Mouse (Mus musculus) E14TG2a.4 (cell line): ENCODE results near the gene Aig1.

ENCODE experiments used
- H3K27me3 ChIP-seq: 2 replicates; pipeline ENCODE4 v1.6.1; 2014; ENCODE audit warnings: low read length, control low read depth; ENCODE audit not compliant: insufficient read depth
- H3K36me3 ChIP-seq: 2 replicates; pipeline ENCODE4 v1.6.1; 2014; ENCODE audit warnings: low read length, control low read depth; ENCODE audit not compliant: insufficient read depth
- H3K4me1 ChIP-seq: replicated peaks from 2 replicates; pipeline ENCODE4 v1.6.1; 2014; ENCODE audit warnings: low read depth, low read length, control low read depth
- H3K4me3 ChIP-seq: replicated peaks from 2 replicates; pipeline ENCODE4 v1.5.1; 2014; ENCODE audit warnings: mild to moderate bottlenecking, low read length
- H3K9me3 ChIP-seq: 2 replicates; pipeline ENCODE4 v1.6.1; 2014; ENCODE audit warnings: low read length, control low read depth
- CTCF ChIP-seq: conservative IDR thresholded peaks from 2 replicates; pipeline ENCODE4 v1.5.1; 2014; ENCODE audit warnings: low read length
- NANOG ChIP-seq: IDR thresholded peaks from 2 replicates; pipeline ENCODE4 v1.6.1; 2014; ENCODE audit warnings: borderline replicate concordance, low read length, mixed read lengths
- POU5F1 ChIP-seq: IDR thresholded peaks from 2 replicates; pipeline ENCODE4 v1.6.1; 2014; ENCODE audit warnings: low read length, borderline replicate concordance

Aig1 gene

GRCm38 (mm10) chr10:13856438-13856837 is 12.3 kb downstream of the Aig1 start:
- Histone ChIP-seq H3K4me1 (peaks cover 4% of the 10 kb centered on the region), H3K36me3 (no peaks in the 10 kb centered on the region), H3K27me3 (no peaks in the 10 kb centered on the region), H3K9me3 (no peaks in the 10 kb centered on the region), H3K4me3 (no peak overlapping the region)
- TF ChIP-seq NANOG (no peak), CTCF (no peak), POU5F1 (no peak)

DNA sequence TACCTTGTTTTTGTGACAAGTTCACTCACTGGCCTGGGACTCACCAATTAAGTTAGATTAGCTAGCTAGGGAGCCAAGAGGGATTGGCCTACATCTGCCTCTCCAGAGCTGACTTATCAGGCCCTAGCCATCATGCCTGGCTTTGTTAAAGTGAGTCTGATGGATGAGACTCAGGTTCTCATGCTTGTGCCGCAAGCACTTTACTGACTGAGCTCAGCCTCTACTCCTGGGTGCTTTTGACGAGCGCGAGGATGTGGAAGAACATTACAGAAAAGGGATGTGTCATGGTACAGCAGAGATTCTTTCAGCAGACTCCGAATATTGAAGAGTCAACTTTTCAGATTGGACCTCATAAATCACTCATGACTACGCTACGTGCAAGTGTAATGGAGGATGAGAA is 12.8 kb downstream of the Aig1 start:
- no peaks in the 10 kb centered on the region for H3K9me3 ChIP-seq
- peaks cover under 1% of the 10 kb centered on the region for H3K4me1 ChIP-seq
- no peak for TF ChIP-seq CTCF
- no peak for TF ChIP-seq POU5F1
- no peak for TF ChIP-seq NANOG
- H3K36me3 ChIP-seq, result no peaks in the 10 kb centered on the region
- no peaks in the 10 kb centered on the region for H3K27me3 ChIP-seq
- no peak overlapping the region for H3K4me3 ChIP-seq

DNA sequence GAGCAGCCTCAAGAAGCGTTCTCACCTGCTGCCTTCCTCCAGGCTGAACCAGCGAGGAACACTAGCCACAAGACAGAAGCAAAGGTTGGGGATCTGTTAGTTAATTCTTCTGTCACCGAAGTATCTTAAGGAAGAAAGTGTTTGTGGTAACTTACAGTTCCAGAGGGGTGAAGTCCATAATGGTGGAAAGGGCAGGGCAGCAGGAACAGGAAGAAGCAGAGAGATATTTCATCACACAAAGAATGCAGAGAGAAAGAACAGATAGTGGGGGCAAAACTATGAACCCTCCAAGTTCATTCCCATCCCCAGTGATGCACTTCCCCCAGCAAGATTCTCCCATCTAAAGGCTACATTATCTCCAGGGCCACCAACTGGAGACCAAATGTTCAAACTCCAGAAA is 13.7 kb downstream of the Aig1 start:
- H3K4me3 ChIP-seq, result no peak overlapping the region
- no peaks in the 10 kb centered on the region for H3K36me3 ChIP-seq
- no peaks in the 10 kb centered on the region for H3K9me3 ChIP-seq
- no peak for TF ChIP-seq CTCF
- no peak for TF ChIP-seq NANOG
- no peak for TF ChIP-seq POU5F1
- no peaks in the 10 kb centered on the region for H3K27me3 ChIP-seq
- no peaks in the 10 kb centered on the region for H3K4me1 ChIP-seq

- no peaks in the 10 kb centered on the region for H3K36me3 ChIP-seq
- no peak overlapping the region for H3K4me3 ChIP-seq
- no peak for TF ChIP-seq POU5F1
- no peak for TF ChIP-seq CTCF
- no peak for TF ChIP-seq NANOG
- no peaks in the 10 kb centered on the region for H3K27me3 ChIP-seq
- no peaks in the 10 kb centered on the region for H3K9me3 ChIP-seq
- no peaks in the 10 kb centered on the region for H3K4me1 ChIP-seq
Observed at GRCm38 (mm10) chr10:13850071-13850470, 18.7 kb downstream of the Aig1 start.

DNA sequence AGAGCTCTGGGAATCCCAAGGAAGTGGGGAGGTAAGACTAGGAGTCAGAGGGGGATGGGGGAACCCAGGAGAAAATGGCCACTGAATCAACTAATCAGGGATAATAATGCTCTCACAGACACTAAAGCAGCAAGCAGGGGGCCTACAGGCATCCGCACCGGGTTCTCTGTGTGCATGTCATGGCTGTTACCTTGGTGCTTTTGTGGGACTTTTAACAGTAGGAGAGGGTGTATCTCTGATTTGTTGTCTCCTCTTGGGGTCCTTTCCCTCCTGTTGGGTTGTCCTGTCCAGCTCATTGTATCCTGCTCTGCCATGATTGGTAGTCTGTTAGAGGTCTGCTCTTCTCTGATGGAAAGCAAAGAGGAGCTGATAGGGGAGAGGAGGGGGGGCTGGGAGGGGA is 19.6 kb downstream of the Aig1 start:
- no peaks in the 10 kb centered on the region for H3K9me3 ChIP-seq
- H3K4me3 ChIP-seq, result no peak overlapping the region
- no peaks in the 10 kb centered on the region for H3K27me3 ChIP-seq
- H3K4me1 ChIP-seq, result no peaks in the 10 kb centered on the region
- no peaks in the 10 kb centered on the region for H3K36me3 ChIP-seq
- TF ChIP-seq CTCF, result no peak
- no peak for TF ChIP-seq NANOG
- no peak for TF ChIP-seq POU5F1

- Histone ChIP-seq H3K4me3 (no peak overlapping the region), H3K4me1 (no peaks in the 10 kb centered on the region), H3K36me3 (no peaks in the 10 kb centered on the region), H3K9me3 (no peaks in the 10 kb centered on the region), H3K27me3 (no peaks in the 10 kb centered on the region)
- TF ChIP-seq NANOG (no peak), CTCF (no peak), POU5F1 (no peak)
Observed at GRCm38 (mm10) chr10:13844864-13845263, 23.9 kb downstream of the Aig1 start.

- no peak for TF ChIP-seq NANOG
- TF ChIP-seq POU5F1, result no peak
- TF ChIP-seq CTCF, result no peak
- Histone ChIP-seq H3K4me3 (no peak overlapping the region), H3K36me3 (no peaks in the 10 kb centered on the region), H3K27me3 (no peaks in the 10 kb centered on the region), H3K4me1 (no peaks in the 10 kb centered on the region), H3K9me3 (no peaks in the 10 kb centered on the region)
Observed at GRCm38 (mm10) chr10:13843746-13844145, 25.0 kb downstream of the Aig1 start.

- Histone ChIP-seq H3K4me3 (no peak overlapping the region), H3K27me3 (no peaks in the 10 kb centered on the region), H3K4me1 (no peaks in the 10 kb centered on the region), H3K36me3 (no peaks in the 10 kb centered on the region), H3K9me3 (no peaks in the 10 kb centered on the region)
- TF ChIP-seq POU5F1, result no peak
- no peak for TF ChIP-seq CTCF
- no peak for TF ChIP-seq NANOG
Observed at GRCm38 (mm10) chr10:13842855-13843254, 25.9 kb downstream of the Aig1 start.

GRCm38 (mm10) chr10:13838511-13839126 is 30.2 kb downstream of the Aig1 start:
- Histone ChIP-seq H3K9me3 (no peaks in the 10 kb centered on the region), H3K4me1 (no peaks in the 10 kb centered on the region), H3K4me3 (no peak overlapping the region), H3K36me3 (no peaks in the 10 kb centered on the region), H3K27me3 (no peaks in the 10 kb centered on the region)
- TF ChIP-seq NANOG (no peak), POU5F1 (no peak), CTCF (no peak)
